Mouse (Mus musculus) hindbrain, embryonic 10.5 days (tissue): ENCODE measurements around the gene Olfr1305. TPM values are rescaled to one million over a fixed set of nuclear protein-coding genes. Genes with fewer than 3 reads are reported as not detected.

Source experiments
- DNase-seq: peaks from one replicate; pipeline ENCODE4 v3.0.0-alpha.2; 2017; ENCODE audit warnings: low spot score
- H3K27ac ChIP-seq: fragments of 300-500 bp; sonication (generic); 2 replicates; pipeline ENCODE4 v1.5.1; 2016; ENCODE audit warnings: mild to moderate bottlenecking, moderate library complexity
- H3K27me3 ChIP-seq: fragments of 300-500 bp; sonication (generic); 2 replicates; pipeline ENCODE4 v1.6.1; 2016; ENCODE audit warnings: mild to moderate bottlenecking; ENCODE audit not compliant: poor library complexity, insufficient read depth, severe bottlenecking
- H3K36me3 ChIP-seq: fragments of 300-500 bp; sonication (generic); 2 replicates; pipeline ENCODE4 v1.6.1; 2016; ENCODE audit warnings: mild to moderate bottlenecking, moderate library complexity
- H3K4me1 ChIP-seq: fragments of 300-500 bp; sonication (generic); replicated peaks from 2 replicates; pipeline ENCODE4 v1.6.1; 2016; ENCODE audit warnings: mild to moderate bottlenecking
- H3K4me3 ChIP-seq: fragments of 300-500 bp; sonication (generic); 2 replicates; pipeline ENCODE4 v1.5.1; 2016; ENCODE audit warnings: mild to moderate bottlenecking, moderate library complexity
- H3K9me3 ChIP-seq: fragments of 300-500 bp; sonication (generic); 2 replicates; pipeline ENCODE4 v1.6.1; 2016; ENCODE audit warnings: mild to moderate bottlenecking, moderate library complexity
- WGBS: fragments of 180-500 bp; shearing (Covaris S2); methylation state at CpG from one replicate; pipeline ENCODE4 v1.1.7; 2016; 5-methylcytosine and 5-hydroxymethylcytosine counted together
- polyA plus RNA-seq: library from polyadenylated mRNA; unstranded; fragments of >200 nt; fragmentation: Nextera tagmentation; extraction: Ambion mirVana; gene quantifications from 2 replicates; pipeline ENCODE4 v1.2.1, GENCODE M21; 2016

The Olfr1305 gene
- not detected in 2 replicates for polyA plus RNA-seq

DNA sequence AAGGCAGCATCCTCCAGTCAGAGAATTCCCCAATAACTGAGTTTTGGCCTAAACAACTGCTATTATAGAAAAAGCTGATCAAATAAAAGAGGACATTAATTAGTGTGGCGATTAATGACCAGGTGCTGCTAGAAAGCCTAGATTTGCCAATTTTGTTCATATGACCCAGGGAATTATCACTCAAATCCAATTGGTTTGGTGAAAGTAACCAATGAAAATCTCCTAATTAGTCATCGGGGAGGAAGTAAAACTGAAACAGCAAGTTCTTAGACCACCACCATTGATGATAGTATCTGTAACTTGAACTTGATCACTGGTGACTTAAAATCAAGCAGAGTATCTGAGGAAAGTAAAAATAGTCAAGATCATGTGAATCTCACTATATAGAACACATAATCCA is at the start of gene Olfr1305:
Olfr1305 (minus strand) TSS at position 101 of the 400 bp plus-strand sequence.
- H3K27me3 ChIP-seq: no peaks in the 10 kb centered on the region
- no peak within 1 kb of the TSS for H3K4me3 ChIP-seq
- no peaks in the 10 kb centered on the region for H3K4me1 ChIP-seq
- H3K9me3 ChIP-seq: 0 out of 2 replicates have a peak, but pooled peaks cover 5% of the 10 kb centered on the region
- H3K36me3 ChIP-seq: no peaks in the 10 kb centered on the region
- no peak within 1 kb of the TSS for H3K27ac ChIP-seq
- 92% methylated on average over 2 of the region's 2 CpGs for WGBS
- DNase-seq: no peak

DNA sequence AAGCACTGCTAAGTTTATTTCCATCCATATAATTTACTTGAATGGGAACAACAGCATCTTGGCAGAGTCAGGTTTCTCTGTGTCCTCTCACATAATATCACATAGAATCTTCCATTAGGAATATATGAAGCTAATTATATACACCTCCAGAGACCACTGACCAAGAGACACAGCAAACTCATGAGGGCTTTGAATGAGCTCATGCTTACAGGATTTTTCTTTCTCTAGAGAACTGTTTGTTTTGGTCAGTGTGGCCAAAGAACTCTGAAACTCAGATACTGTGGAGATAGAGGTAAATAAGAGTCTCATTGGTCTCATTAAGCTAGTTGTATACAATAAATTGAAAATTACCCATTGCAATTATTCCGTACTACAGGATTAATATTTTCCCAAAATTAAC is 39.2 kb upstream of the Olfr1305 start, which contains the start of gene Olfr1306:
Olfr1306 (minus strand) TSS at position 101 of the 400 bp plus-strand sequence.
- Histone ChIP-seq H3K9me3 (peaks cover 3% of the 10 kb centered on the region; the same call in 1 of the 2 replicates), H3K27ac (no peak within 1 kb of the TSS), H3K27me3 (no peaks in the 10 kb centered on the region), H3K4me3 (no peak within 1 kb of the TSS), H3K4me1 (no peaks in the 10 kb centered on the region), H3K36me3 (no peaks in the 10 kb centered on the region)
- no peak for DNase-seq
- WGBS: 88% methylated on average over 1 of the region's 1 CpGs

DNA sequence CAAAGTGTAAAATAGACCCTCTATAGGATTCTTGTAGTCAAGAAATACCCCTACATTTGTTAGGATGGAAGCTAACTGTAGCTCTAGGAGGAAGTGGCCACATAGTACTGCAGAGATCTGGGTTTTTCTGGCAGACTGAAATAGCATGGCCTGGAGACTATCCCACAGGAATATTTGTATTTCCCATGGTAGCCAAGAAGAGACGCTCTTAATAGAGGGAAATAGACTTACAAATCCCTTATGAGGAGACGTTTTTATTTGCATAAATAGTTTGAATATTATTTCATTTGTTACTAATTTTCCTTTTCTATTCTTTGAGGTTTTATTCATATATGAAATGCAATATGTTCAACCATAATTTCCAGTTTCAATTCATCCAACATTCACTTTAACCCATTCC is 56.7 kb downstream of the Olfr1305 start, which contains the start of gene Olfr1303:
Olfr1303 (minus strand) TSS at position 101 of the 400 bp plus-strand sequence.
- H3K27me3 ChIP-seq: no peaks in the 10 kb centered on the region
- no peak for DNase-seq
- H3K4me1 ChIP-seq: no peaks in the 10 kb centered on the region
- H3K36me3 ChIP-seq: no peaks in the 10 kb centered on the region
- no peaks in the 10 kb centered on the region for H3K9me3 ChIP-seq
- WGBS: 86% methylated on average over 2 of the region's 2 CpGs
- no peak within 1 kb of the TSS for H3K4me3 ChIP-seq
- no peak within 1 kb of the TSS for H3K27ac ChIP-seq

Other genes starting within 250 kb of the Olfr1305 start
- not detected in 2 replicates for gene Olfr1298, start 227.9 kb downstream of the Olfr1305 start, polyA plus RNA-seq
- gene Olfr1299, start 215.7 kb downstream of the Olfr1305 start, polyA plus RNA-seq: not detected in 2 replicates
- not detected in 2 replicates for gene Olfr1301, start 126.1 kb downstream of the Olfr1305 start, polyA plus RNA-seq
- gene Olfr1302, start 99.7 kb downstream of the Olfr1305 start, polyA plus RNA-seq: not detected in 2 replicates
- not detected in 2 replicates for gene Olfr1303, start 56.8 kb downstream of the Olfr1305 start, polyA plus RNA-seq
- not detected in 2 replicates for gene Olfr1306, start 39.1 kb upstream of the Olfr1305 start, polyA plus RNA-seq
- not detected in 2 replicates for gene Olfr1307, start 72.3 kb upstream of the Olfr1305 start, polyA plus RNA-seq
- not detected in 2 replicates for gene Olfr1308, start 87.8 kb upstream of the Olfr1305 start, polyA plus RNA-seq
- not detected in 2 replicates for gene Olfr1309, start 113.1 kb upstream of the Olfr1305 start, polyA plus RNA-seq
- gene Olfr1310, start 135.6 kb upstream of the Olfr1305 start, polyA plus RNA-seq: not detected in 2 replicates
- gene Olfr1311, start 147.3 kb upstream of the Olfr1305 start, polyA plus RNA-seq: not detected in 2 replicates
- gene Olfr1312, start 173.1 kb upstream of the Olfr1305 start, polyA plus RNA-seq: not detected in 2 replicates
- gene Olfr1313, start 200.7 kb upstream of the Olfr1305 start, polyA plus RNA-seq: not detected in 2 replicates
- gene Olfr1314, start 219.6 kb upstream of the Olfr1305 start, polyA plus RNA-seq: not detected in 2 replicates
- not detected in 2 replicates for gene Olfr1315-ps1, start 238.3 kb upstream of the Olfr1305 start, polyA plus RNA-seq